Mouse (Mus musculus) left cerebral cortex, adult 18-20 months (tissue): Measurements from ENCODE around the gene Pdik1l. TPM values are rescaled to one million over a fixed set of nuclear protein-coding genes. Genes with fewer than 3 reads are reported as not detected.

ENCODE experiments used
- DNase-seq, 2 experiments: peaks; one replicate each; pipeline ENCODE4 v3.0.0; 2021 to 2022; ENCODE audit warnings: low spot score in 2 of 2, mixed read lengths in 1 of 2
- total RNA-seq, 2 experiments: library from RNA; stranded (reverse); gene quantifications; 2 replicates each; pipeline ENCODE4 v1.2.3; 2021

Gene Pdik1l
- total RNA-seq, 2 experiments from 2014 or later = 18.7 to 24.4 TPM

DNA sequence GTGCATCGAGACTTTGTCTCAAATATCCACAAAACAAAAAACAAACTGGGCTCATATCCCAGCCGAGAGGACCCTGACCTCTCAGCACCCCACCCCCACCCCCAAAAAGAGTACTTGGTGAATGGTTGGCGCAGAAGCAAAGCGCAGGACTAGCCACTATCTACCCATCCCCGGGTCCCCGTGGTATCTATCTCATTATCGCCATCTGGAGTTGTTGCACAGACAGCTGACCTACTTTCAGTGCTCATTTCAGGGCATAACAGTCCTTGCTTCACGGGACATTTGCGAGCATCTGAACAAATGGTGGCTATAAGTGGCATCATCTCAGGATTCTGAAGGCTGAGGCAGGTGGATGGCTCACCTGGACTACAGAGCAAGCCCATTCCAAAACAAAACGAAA is 49.0 kb downstream of the Pdik1l start:
- DNase-seq = no peak

- peak in 1 of 2 experiments; percentile 27 for DNase-seq
Observed at GRCm38 (mm10) chr4:134238279-134238651, 49.4 kb downstream of the Pdik1l start, which contains the start of gene Cnksr1. Gene Cnksr1 (minus strand): TSS chr4:134238399.

- DNase-seq = no peak
Observed at GRCm38 (mm10) chr4:134237582-134238278, 50.0 kb downstream of the Pdik1l start.

GRCm38 (mm10) chr4:134234876-134235275 is 52.8 kb downstream of the Pdik1l start:
- no peak for DNase-seq

DNA sequence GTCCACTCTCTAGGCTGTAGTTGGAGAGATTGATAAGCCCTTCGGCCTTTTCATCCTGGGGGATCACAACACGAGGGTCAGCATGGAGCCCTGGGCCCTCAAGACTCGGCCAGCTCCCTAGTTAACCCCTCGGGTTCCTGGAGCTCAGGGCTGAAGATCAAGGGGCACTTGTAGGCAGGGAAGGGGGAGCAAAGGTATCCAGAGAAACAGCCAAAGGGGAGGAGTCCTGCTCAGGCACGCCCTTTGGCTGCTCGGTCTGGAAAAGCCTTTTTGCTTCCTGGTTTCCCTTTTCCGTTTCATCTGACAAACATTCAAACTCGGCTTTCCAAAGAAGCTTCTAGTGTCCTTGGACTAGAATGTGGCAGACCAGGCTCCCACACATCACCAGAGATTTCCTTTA is 57.3 kb downstream of the Pdik1l start:
- no peak for DNase-seq

GRCm38 (mm10) chr4:134227194-134227593 is 60.5 kb downstream of the Pdik1l start, which contains the start of gene Catsper4:
Gene Catsper4 (minus strand): TSS chr4:134227383.
- no peak for DNase-seq

Other genes with a start within 250 kb of the Pdik1l start
- not detected for gene Zfp683, start 234.1 kb downstream of the Pdik1l start, total RNA-seq
- gene Crybg2, start 227.1 kb downstream of the Pdik1l start, total RNA-seq = 1 to 10 TPM; 4.4 to 5.7 TPM
- 1 to 10 TPM; 2.7 to 4.1 TPM for gene Cd52, start 192.8 kb downstream of the Pdik1l start, total RNA-seq
- gene Ubxn11, start 185.3 kb downstream of the Pdik1l start, total RNA-seq = 10 to 100 TPM; 31.7 to 38.4 TPM
- 100 to 1,000 TPM; 200 to 222 TPM for gene Sh3bgrl3, start 159.1 kb downstream of the Pdik1l start, total RNA-seq
- 10 to 100 TPM; 17.1 to 17.6 TPM for gene Cep85, start 100.8 kb downstream of the Pdik1l start, total RNA-seq
- not detected for gene Gm7534, start 84.9 kb downstream of the Pdik1l start, total RNA-seq
- gene Catsper4, start 60.5 kb downstream of the Pdik1l start, total RNA-seq = not detected
- under 1 TPM; 0.54 to 0.81 TPM for gene Cnksr1, start 49.5 kb downstream of the Pdik1l start, total RNA-seq
- not detected for gene E130218I03Rik, start 44.2 kb downstream of the Pdik1l start, total RNA-seq
- 10 to 100 TPM; 11.6 to 12.2 TPM for gene Zfp593, start 42.3 kb downstream of the Pdik1l start, total RNA-seq
- gene Gm30191, start 41.0 kb downstream of the Pdik1l start, total RNA-seq = not detected
- gene Grrp1, start 33.8 kb downstream of the Pdik1l start, total RNA-seq = 1 to 10 TPM; 2.2 to 3.8 TPM
- gene Trim63, start 27.2 kb upstream of the Pdik1l start, total RNA-seq = under 1 TPM; 0.30 to 0.35 TPM
- under 1 TPM in 1 of 2 experiments, not detected in 1; 0.40 TPM for gene Slc30a2, start 55.3 kb upstream of the Pdik1l start, total RNA-seq
- 10 to 100 TPM; 44.0 to 45.4 TPM for gene Extl1, start 96.0 kb upstream of the Pdik1l start, total RNA-seq
- 1 to 10 TPM; 4.8 to 7.4 TPM for gene Pafah2, start 108.4 kb upstream of the Pdik1l start, total RNA-seq
- gene Stmn1, start 180.4 kb upstream of the Pdik1l start, total RNA-seq = 1,000 to 10,000 TPM; 1,034 to 1,073 TPM
- gene Paqr7, start 208.8 kb upstream of the Pdik1l start, total RNA-seq = 10 to 100 TPM; 63.5 to 70.1 TPM
- under 1 TPM in 1 of 2 experiments, not detected in 1; 0.54 TPM for gene Aunip, start 223.1 kb upstream of the Pdik1l start, total RNA-seq
- gene Mtfr1l, start 247.5 kb upstream of the Pdik1l start, total RNA-seq = 10 to 100 TPM; 65.3 to 66.0 TPM